Mouse (Mus musculus): ENCODE data around the gene Sf3a2.
A peak's percentile ranks its signal among the peaks of the same experiment; 100 is the strongest.

The Sf3a2 gene

GRCm38 (mm10) chr10:80798150-80799006 lies at the start of gene Sf3a2, which contains the start of gene Plekhj1:
Sf3a2 (plus strand) TSS chr10:80798198.
Plekhj1 (minus strand) TSS chr10:80798626.
- DNase-seq, result peak; percentile 95

GRCm38 (mm10) chr10:80748609-80749008 lies 49.4 kb upstream of the Sf3a2 start:
- DNase-seq, result peak; percentile 30

DNA sequence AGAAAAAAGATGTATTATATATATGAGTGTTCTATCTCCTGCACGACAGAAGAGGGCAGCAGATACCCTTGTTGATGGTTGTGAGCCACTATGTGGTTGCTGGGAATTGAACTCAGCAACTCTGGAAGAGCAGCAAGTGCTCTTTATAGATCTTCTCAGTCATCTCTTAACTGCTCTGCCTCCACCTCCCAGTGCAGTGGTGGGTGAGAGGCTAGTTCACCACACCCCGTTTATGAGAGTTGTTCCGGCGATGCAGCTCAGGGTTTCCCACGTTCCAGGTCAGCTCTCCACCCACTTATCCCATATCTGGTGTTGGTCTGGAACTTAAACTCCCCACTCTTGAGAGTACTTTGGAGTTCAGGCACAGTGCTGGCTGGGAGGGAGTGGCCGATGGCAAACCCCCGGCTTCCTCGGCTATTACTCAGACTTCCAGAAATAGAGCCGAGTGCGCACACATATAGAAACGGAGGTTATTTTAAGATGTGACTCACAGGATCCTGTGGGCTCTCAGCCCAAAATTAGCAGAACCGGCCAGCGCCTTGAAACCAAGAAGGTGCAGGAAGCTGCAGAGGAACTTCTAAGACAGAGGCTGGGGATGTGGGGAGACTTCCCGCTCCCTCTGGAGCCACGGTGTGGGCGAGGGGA lies 46.7 kb upstream of the Sf3a2 start:
- DNase-seq, result peak; percentile 70

GRCm38 (mm10) chr10:80752079-80752625 lies 45.8 kb upstream of the Sf3a2 start:
- peak; percentile 74 for DNase-seq

DNA sequence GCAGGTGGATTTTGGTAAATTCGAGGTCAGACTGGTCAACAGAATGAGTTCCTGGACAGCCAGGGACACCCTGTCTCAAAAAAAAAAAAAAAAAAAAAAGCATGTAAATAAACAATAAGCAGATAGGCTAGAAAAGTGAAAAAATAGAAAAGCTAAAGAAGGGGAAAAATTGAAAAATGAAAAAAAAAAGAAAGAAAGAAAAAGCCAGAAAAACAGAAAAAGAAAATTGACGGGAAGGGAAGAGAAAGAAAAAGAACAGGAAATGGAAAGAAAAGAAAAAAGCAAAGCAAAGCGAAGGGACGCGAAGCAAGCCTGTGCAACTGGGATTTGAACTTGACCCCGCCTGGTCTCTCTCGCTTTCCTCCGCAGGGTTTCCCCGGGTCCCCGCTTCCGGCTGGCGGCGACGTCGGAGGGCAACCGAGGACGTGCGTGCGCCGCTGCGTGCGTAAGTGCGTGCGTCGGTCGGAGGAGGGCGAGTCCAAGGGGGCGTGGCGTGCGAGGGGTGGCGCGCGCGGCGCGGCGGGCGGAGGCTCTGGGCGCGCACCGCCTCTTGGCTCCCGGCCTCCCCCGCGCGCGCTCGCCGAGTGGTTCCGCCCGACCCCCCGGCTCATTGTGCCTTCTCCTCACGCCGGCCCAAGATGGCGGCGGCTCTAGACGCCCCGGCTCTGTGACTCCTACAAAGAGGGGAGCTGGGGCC lies 43.3 kb upstream of the Sf3a2 start, which contains the start of gene Dot1l:
TSS of gene Dot1l (plus strand) at position 613 of the 697 bp plus-strand sequence.
- peak; percentile 96 for DNase-seq

- no peak for DNase-seq
Measured at GRCm38 (mm10) chr10:80755291-80756015, 42.5 kb upstream of the Sf3a2 start.

DNA sequence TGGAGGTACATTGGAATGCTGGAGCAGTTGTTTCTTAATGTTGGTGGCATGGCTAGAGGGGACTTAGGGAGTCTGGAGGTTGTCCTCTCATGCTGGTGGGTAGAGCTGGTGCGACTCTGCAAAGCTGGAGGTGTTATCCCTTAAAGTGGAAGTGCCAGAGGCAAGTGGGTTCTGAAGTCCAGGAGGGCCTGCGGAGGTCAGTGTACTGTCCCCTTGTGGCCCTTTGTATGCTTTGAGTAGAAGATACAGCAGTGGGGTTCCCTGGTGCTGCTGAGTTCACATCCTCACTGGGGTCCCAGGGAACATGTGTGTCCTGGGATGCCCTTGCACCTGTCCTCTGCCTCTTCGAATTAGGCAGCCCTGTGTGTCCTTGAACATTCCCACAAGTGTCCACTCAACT lies 41.9 kb upstream of the Sf3a2 start:
- DNase-seq, result no peak

DNA sequence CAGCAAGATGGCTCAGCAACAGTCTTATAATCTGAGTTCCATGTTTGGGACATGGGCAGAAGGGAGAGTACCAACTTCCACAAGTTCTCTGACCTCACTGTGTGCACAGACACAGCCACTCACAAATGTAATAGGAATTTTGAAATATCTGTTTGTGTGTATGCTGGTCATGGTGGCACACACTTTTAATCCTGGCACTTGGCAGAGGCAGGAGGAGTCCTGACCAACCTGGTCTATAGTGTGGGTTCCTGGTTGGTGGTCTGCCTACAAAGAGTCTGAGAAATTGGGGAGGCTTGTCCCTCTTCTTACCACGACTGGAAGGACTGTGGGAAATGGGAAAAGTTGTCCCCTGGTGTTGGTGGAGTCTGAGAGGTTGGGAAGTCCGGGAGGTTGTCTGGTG lies 41.5 kb upstream of the Sf3a2 start:
- DNase-seq, result no peak

- no peak for DNase-seq
Measured at GRCm38 (mm10) chr10:80756967-80757366, 41.0 kb upstream of the Sf3a2 start.

GRCm38 (mm10) chr10:80757717-80758116 lies 40.3 kb upstream of the Sf3a2 start:
- DNase-seq, result peak; percentile 89

DNA sequence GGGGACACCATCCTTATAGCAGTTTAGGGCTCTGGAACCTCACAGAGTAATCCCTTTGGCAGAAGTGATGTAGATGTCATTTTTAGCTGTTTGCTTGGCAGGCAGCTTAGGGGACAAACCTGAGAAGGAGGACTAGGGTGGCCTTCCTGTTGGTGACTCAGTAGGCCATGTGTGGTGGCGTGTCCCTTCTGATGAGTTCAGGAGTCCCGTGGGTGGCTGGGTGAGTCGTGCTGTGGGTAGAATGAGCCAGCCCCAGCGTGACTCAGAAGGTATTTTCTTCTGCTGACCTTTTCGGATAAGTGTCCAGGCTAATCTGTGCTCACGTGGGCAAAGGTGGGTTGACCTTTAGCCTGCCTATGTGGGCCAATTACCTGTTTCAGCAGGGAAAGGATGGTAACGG lies 39.3 kb upstream of the Sf3a2 start:
- DNase-seq, result no peak

GRCm38 (mm10) chr10:80760596-80761524 lies 37.1 kb upstream of the Sf3a2 start:
- peak; percentile 28 for DNase-seq

DNA sequence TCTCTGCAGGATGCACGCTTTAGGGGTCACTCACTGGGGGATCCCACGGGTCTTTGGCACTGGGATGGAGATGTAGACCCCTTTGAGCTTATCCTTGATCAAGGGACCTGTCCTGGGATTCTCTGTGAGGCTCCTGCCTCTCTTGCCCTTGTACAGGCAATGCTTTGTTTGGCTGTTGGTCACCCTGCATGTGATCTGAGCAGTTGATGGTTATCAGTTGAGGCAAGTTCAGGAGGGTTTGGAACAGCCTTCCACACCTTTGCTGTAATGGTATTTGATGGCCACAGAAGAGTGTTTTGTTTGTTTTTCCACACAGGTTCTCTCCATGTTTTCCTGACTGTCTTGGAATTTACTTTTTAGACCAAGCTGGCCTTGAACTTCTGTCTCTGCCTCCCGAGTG lies 36.2 kb upstream of the Sf3a2 start:
- DNase-seq, result no peak

DNA sequence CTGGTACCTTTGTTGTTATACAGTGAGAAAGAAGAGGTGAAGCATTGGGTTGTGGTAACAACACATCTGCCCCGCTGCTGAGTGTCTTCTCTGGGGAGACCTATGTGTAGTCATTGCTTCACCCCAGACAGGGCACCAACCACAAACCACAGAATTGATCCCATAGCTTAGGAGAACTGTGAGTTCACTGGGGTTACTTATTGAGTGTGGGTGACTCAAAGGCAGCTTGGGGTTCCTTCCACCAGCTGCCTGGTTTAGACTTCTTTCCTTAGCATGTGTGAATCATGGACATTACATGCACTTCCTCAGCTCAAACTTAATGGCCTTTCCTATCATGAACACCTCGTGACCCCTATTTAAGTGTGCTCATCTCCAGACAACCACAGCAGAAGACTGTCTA lies 34.5 kb upstream of the Sf3a2 start:
- no peak for DNase-seq

- DNase-seq, result no peak
Measured at GRCm38 (mm10) chr10:80765746-80766145, 32.3 kb upstream of the Sf3a2 start.

DNA sequence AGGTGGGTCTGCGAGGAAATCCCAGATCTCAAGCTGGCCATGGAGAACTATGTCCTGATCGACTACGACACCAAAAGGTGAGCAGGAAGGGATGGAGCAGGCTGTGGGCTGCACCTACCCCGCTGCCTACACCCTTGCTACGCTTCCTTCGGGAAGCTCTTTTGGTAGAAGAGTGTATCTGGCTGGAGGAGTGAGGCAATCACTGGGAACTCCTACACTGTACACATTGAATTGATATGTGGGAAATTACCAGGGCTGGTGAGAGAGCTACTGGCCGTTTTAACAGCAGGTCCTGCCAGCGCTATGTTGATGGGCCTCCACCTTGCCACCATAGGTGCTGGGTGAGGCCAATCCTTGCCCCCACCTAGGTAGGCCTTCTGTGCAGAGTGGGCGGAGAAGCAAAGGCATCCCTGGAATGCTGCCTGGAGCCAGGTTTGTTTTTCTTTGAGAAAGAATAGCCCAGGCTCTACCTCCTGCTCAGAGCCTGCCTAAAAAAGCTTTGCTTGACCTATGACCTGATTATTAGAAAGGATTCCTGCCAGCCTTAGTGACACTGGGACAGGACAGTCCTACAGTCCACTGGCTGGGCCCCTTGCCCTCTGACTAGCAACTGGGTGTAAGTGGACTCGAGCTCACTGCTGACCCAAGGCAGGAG lies 31.7 kb upstream of the Sf3a2 start:
- DNase-seq, result peak; percentile 66

DNA sequence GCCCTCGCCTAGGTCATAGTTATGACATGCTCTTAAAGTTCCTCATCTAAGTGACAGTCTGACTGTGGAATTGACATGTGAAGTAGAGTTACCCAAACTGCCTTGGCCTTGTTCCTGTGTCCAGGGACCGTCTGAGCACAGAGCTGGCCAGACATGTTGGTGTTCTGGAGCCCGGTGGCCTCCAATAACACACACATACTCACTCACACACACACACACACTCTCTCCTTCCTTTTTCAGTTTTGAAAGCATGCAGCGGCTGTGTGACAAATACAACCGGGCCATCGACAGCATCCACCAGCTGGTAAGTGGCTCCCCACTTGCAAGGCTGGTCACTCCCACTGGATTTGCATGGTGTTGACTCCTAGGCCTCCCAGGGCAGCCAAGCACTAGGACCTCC lies 29.6 kb upstream of the Sf3a2 start:
- no peak for DNase-seq

- no peak for DNase-seq
Measured at GRCm38 (mm10) chr10:80773816-80774215, 24.2 kb upstream of the Sf3a2 start.

DNA sequence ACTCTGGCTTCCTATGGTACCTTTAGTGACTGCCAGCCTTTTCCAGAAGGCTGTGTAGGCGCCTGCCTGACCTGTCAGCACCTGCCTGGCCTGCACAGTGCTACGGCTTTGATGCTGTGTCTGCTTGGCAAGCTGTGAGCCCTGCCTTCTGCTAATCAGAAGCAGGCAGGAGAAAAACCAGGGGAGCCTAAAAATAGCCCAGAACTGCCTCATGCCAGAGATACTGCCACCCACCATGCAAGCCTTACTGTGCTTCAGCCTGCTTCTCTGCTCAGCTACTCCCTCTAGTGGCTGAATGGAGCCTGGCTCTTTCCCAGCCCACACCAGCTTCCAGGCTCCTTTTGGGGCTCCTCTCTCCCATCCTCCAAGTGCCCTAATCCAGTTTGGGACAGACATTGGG lies 23.4 kb upstream of the Sf3a2 start:
- peak; percentile 74 for DNase-seq

- DNase-seq, result no peak
Measured at GRCm38 (mm10) chr10:80774981-80775380, 23.0 kb upstream of the Sf3a2 start.

DNA sequence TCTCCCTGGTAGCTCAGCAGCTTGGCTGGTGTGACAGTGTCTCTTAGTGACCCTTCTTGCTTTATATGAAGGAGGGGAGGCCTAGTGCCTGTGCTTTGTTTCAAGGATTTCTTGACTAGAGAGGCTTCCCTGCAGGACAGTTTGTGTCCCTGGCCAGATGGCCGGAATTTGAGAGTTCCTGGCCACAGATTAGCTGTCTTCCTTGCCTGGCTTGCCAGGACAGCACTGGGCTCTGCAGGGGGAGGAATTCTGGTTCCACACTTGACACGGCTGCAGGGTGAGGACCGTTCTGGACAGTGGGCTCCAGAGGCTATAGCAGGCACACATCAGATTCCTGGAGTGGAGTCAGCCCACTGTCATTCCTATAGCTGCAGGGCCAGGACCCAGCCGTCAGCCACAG lies 22.3 kb upstream of the Sf3a2 start:
- no peak for DNase-seq
